Mouse (Mus musculus) thymus, adult 18-20 months (tissue): ENCODE measurements around the gene Dynlt1c.
A peak's percentile ranks its signal among the peaks of the same experiment; 100 is the strongest.
"Not testable (repeated sequence)": the region's sequence is repeated elsewhere in the genome, so short reads cannot be mapped to it uniquely, and the experiment has no call there.

Experiments
- DNase-seq, 2 experiments: peaks; one replicate each; pipeline ENCODE4 v3.0.0; 2022; ENCODE audit warnings: mixed read lengths in 2 of 2

The Dynlt1c gene

DNA sequence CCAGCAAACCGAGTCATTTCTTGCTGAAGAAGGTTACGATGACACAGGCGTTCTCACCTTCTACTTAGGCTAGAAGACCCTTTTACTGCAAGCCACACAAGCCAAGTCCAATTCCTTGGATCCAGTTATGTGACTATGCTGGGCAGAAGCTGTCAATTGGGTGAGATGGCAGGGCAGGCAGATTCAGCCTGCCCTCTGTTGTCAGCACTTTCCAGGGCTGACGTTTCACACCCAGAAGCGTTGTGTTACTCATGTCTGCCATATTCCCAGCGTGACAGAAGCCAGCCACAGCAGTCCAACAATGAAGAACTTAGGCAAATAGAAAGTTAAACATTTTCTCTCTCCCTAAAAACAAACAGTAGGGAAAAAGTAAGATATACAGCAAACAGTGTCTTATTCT lies 18.6 kb downstream of the Dynlt1c start:
- not testable (repeated sequence) for DNase-seq

DNA sequence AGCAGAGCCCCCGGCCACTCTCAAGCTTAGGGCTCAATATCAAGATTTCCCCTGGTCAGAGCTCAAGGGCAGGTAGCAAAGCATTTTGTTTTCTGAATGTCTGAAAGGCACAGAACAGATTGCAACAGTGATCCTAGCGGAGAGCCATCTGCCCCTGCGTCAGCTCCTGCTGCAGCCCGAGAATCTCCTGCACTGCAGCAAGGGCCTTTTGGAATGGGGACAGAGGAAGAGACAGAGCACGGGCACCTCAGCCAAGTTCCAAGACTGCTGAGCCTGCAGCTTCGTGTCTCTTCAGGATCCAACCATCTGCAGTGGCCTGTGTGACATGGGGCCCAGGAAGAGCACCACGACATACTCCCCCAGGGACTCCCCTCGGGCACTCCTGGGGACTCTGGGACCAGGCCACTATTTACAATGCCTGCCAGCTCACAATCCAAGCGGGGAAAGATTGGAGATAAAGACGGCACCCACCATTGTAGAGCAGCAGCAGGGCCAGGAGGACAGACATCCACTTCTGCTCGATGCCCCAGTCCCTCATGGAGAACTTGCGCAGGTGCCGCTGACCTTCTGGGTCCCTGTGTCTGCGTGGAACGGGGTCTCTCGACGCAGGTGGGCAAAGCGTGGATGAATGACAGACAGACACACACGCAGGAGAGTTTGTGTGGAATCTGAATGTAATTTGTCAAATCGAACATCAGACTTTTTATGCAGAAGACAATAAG lies 19.4 kb downstream of the Dynlt1c start:
- not testable (repeated sequence) for DNase-seq

DNA sequence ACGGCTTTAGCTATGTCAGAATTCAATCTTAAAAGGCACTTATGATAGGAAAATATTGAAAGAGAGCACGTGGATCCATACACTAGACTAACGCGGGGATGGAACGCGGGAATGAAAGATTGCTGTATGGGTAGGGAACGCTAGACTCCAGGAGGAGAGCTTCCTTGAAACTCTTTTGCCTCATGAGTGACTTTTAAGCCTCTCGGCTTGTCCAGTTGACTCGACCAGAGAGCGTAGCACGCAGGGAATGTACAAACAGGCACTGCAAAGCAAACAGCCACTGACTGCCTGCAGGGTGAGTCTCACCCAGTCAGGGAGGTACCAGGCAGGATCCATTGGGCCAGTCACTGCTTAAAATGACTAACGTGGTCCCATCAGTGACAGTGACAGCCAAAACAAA lies 20.5 kb downstream of the Dynlt1c start:
- not testable (repeated sequence) for DNase-seq

GRCm38 (mm10) chr17:6624926-6625558 lies 23.6 kb downstream of the Dynlt1c start:
- DNase-seq: not testable (repeated sequence)

DNA sequence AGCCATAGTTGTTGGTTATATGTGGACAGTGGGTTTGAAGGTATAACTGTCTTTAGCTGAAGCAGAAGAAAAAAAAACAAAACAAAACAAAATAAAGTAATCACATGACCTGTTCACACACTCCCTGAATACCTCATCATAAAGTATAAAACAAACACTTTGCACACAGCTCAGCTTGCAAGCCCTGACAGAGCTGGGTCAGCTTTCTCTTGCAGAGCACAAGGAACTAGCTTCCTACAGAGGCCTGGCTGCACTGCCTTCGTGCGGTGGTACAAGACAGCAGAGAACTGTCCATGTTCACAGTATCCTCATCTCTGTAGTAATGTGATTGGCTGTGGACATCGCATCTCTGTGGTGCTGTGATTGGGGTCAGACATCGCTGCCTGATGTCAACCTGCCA lies 28.9 kb downstream of the Dynlt1c start:
- not testable (repeated sequence) for DNase-seq

- not testable (repeated sequence) for DNase-seq
Observed at GRCm38 (mm10) chr17:6632850-6633249, 31.4 kb downstream of the Dynlt1c start.

- not testable (repeated sequence) for DNase-seq
Observed at GRCm38 (mm10) chr17:6635781-6636180, 34.3 kb downstream of the Dynlt1c start.

- DNase-seq: no peak
Observed at GRCm38 (mm10) chr17:6636861-6637260, 35.4 kb downstream of the Dynlt1c start.

DNA sequence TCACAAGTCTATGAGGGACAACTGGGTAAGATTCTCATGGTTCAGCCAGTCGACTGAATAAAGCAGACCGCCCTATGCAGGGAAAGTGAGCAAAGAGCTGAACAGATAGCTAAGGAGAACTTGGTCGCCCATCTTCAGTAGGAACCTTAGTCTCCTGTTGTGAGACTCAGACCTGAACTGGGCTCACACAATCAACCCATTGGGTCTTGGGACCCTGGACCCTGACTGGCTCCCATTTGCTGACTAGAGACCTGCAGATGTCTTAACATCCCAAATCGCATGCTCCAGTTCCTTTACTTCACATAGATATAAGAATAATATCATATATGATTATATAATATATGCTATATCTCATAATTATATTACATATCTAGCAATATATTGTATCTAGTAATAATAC lies 36.0 kb downstream of the Dynlt1c start:
- DNase-seq: not testable (repeated sequence)

DNA sequence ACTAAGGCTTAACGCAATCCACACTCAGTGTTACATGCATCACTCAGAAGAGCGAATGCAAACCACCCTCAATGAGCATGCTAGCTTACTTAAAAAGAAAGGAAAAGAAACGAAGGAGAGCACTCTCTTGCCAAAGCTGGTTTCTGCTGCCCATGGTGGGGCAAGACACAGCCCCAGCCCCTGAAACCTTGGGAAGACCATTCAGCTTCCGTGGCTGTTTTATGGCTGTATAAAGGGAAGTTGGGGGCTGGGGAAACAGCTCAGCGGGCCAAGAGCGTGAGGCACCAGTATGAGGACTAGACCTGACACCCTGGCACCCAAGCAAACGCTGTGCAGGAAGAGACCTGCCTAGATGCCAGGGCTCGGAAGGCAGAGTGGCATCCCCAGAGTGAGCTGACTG lies 37.0 kb downstream of the Dynlt1c start:
- DNase-seq: not testable (repeated sequence)

GRCm38 (mm10) chr17:6639486-6639885 lies 38.0 kb downstream of the Dynlt1c start:
- not testable (repeated sequence) for DNase-seq

DNA sequence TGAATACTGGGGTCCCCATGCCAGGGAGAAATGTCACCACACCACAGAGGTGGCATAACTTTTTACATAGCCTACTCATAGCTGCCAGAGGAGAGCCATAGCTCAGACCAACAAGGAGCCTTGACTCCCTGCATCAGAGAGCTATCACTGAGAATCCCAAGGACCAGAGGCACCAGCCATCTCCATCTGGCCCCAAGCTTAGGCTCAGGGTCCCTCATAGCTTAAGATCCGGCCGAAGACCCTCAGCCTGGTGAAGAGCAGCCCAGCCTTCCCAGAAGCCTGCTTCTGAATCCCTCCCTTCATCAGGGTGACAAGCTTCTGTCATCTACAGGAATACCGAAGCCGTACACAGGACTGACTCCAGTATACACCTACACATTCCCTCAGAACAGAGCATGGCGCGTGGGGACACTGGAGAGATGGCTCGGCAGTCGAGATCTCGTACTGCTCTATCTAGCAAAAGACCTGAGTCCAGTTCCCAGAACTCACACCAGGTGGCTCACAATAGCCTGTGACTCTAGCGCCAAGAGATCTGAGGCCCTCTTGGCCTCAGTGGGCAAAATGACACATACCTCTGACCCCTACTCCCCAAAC lies 38.7 kb downstream of the Dynlt1c start:
- not testable (repeated sequence) for DNase-seq

GRCm38 (mm10) chr17:6640771-6641429 lies 39.4 kb downstream of the Dynlt1c start:
- DNase-seq: not testable (repeated sequence)

- DNase-seq: not testable (repeated sequence)
Observed at GRCm38 (mm10) chr17:6644210-6644609, 42.7 kb downstream of the Dynlt1c start.

DNA sequence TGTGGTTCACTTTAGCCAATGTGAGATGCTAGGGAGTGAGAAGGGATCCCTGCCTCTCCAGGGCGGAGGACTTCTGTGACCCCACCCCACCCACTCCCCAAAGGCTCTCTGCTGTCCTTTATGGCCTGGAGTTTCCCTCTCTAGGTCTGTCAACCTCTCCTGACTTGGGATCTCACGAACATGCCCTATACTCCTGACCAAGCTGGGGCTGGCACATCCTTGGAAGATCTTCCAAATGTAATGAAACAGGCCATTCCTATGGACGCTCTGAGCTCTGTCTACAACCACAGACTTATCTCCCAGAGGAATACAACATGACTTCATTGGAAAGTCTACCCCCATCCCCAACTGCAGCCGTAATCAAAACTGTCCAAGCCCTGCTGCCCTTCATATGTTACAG lies 43.2 kb downstream of the Dynlt1c start:
- DNase-seq: not testable (repeated sequence)

GRCm38 (mm10) chr17:6645668-6646067 lies 44.2 kb downstream of the Dynlt1c start:
- DNase-seq: not testable (repeated sequence)

DNA sequence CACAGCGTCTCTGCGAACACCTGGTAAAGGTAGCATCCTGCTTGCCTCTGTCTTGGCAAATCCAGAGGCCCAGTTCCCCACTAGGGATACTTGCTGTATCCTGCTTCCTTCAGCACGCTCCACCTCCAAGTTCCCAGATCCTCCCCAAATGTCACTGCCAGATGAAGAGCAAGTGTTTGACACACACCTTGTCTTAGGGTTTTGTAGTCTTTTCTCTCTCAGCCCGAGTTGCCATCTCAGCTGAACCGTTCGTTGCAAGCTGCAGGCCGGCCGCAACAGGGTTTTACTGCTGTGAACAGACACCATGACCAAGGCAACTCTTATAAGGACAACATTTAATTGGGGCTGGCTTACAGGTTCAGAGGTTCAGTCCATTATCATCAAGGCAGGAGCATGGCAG lies 45.4 kb downstream of the Dynlt1c start:
- DNase-seq: not testable (repeated sequence)

GRCm38 (mm10) chr17:6647452-6647851 lies 46.0 kb downstream of the Dynlt1c start:
- not testable (repeated sequence) for DNase-seq

DNA sequence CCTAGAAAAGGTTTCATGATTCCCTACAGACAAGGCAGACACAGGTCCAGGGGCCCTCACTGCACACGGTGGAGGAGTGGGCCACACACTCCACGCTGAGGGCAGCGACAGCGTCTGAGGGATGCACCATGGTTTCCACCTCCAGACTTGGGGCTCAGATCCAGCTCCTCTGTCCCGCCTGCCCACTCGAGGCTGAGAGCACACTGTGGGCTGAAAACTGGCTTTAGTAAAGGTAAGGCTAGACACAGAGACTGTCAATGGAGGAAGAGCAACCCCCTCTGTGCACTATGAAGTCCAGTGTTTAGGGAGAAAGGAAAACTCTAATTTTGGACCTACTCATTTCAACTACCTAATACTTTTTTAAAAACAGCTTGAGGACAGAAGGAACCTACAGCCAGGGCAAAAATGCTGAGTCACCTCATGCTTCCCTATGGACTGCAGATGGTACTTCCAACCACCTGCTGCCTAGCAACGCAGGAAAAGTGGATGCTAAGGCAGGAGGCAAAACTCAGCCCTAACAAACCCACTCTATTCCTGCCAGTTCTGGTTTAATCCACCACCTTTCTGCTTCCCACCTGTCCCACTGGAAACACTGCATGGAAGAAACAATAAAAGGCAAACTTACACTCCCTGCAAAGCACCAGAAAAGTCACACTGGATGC lies 49.6 kb downstream of the Dynlt1c start:
- DNase-seq: not testable (repeated sequence)

DNA sequence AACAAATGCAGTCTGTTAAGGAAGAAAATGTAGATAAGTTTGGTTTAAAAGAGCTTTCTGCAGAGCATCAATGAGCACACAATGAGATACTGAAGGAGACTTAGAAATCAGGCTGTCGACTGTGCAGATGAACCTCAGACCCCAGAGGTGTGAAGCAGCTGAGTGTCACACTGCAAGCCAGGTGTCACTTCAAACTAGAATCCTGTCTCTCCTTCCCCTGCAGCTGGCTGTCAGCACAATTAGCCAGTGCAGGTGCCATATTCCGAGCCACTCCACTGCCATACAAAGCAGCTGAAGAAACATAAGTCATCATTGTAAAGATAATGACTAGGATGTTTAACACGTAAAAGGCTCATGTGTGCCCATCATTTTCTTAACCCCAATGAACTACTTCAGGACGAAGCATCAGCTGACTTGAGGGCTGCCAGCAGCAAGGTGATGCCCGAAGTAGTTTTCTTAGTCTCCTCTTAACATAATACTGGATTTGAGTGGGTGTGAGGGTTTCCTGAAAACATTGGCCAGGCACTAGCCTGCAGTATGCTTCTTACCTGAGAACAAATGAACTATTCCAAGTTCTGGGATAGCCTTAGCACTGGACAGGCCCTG lies 52.0 kb downstream of the Dynlt1c start:
- DNase-seq: not testable (repeated sequence)

- DNase-seq: peak; percentile 57 to 65
Observed at GRCm38 (mm10) chr17:6655087-6655511, 53.6 kb downstream of the Dynlt1c start.
